33 mouse cellular contexts compared by ENCODE assay signal in genomic region chr1:94804877-94805276, GRCm38 (mm10).
DNase-seq lines count a peak whose midpoint lies in the region; ATAC-seq and TF ChIP-seq lines count a peak whose summit lies in the region.
"Had no signal": no experiment of that assay in that cellular context is flagged by ENCODE, and none has a peak within 500 bp of the region (broad histone marks: within the 10 kb centered on the region; RNA-seq: fewer than 3 reads in every experiment).

No protein-coding gene starts in this region.

- no peaks in the 10 kb centered on the region for H3K36me3 ChIP-seq in lung, embryonic 15.5 days
- H3K36me3 ChIP-seq in CH12.LX (replicated peaks in 1 of 2; ENCODE audit: control insufficient read depth in 1 of 2, insufficient read depth in 1 of 2, low read length in 1 of 2), result no peaks in the 10 kb centered on the region
- H3K36me3 ChIP-seq in intestine, embryonic 15.5 days, result no peaks in the 10 kb centered on the region
- no peaks in the 10 kb centered on the region for H3K36me3 ChIP-seq in stomach, embryonic 16.5 days (ENCODE audit: control insufficient read depth, insufficient read depth, low read length)
- H3K36me3 ChIP-seq in forebrain, embryonic 13.5 days (ENCODE audit: poor library complexity, severe bottlenecking), result no peaks in the 10 kb centered on the region
- H3K36me3 ChIP-seq: embryonic facial prominence, embryonic 10.5 days; embryonic facial prominence, embryonic 15.5 days; heart, embryonic 10.5 days; heart, embryonic 15.5 days; kidney, embryonic 15.5 days; limb, embryonic 13.5 days; liver, embryonic 13.5 days; midbrain, embryonic 13.5 days; neural tube, embryonic 13.5 days had no signal

- intact Hi-C loops in left cerebral cortex, postnatal 25 days (cut with DNase I), result no loop called here

- H3K9me3 ChIP-seq in lung, embryonic 15.5 days, result no peaks in the 10 kb centered on the region
- no peaks in the 10 kb centered on the region for H3K9me3 ChIP-seq in CH12.LX (replicated peaks; ENCODE audit: low read length)
- no peaks in the 10 kb centered on the region for H3K9me3 ChIP-seq in intestine, embryonic 15.5 days
- no peaks in the 10 kb centered on the region for H3K9me3 ChIP-seq in stomach, embryonic 16.5 days (replicated peaks; ENCODE audit: control insufficient read depth, low read length)
- H3K9me3 ChIP-seq in forebrain, embryonic 13.5 days (replicated peaks), result no peaks in the 10 kb centered on the region
- H3K9me3 ChIP-seq: embryonic facial prominence, embryonic 10.5 days; embryonic facial prominence, embryonic 15.5 days; heart, embryonic 10.5 days; heart, embryonic 15.5 days; kidney, embryonic 15.5 days; limb, embryonic 13.5 days; liver, embryonic 13.5 days; megakaryocyte, embryonic 14.5 days; midbrain, embryonic 13.5 days; neural tube, embryonic 13.5 days had no signal

- H3K79me2 ChIP-seq in CH12.LX (replicated peaks; ENCODE audit: control insufficient read depth, extremely low read depth, insufficient read depth, poor library complexity, severe bottlenecking), result no peaks in the 10 kb centered on the region

- no peak overlapping the region for H3K9ac ChIP-seq in lung, embryonic 15.5 days
- no peak overlapping the region for H3K9ac ChIP-seq in CH12.LX (ENCODE audit: insufficient read depth, low read depth)
- H3K9ac ChIP-seq in intestine, embryonic 15.5 days, result no peak overlapping the region
- H3K9ac ChIP-seq in stomach, embryonic 16.5 days (ENCODE audit: low read length), result no peak overlapping the region
- no peak overlapping the region for H3K9ac ChIP-seq in forebrain, embryonic 13.5 days
- H3K9ac ChIP-seq: embryonic facial prominence, embryonic 15.5 days; heart, embryonic 15.5 days; kidney, embryonic 15.5 days; limb, embryonic 13.5 days; liver, embryonic 13.5 days; midbrain, embryonic 13.5 days; neural tube, embryonic 13.5 days had no signal

- no peak overlapping the region for H3K4me3 ChIP-seq in lung, embryonic 15.5 days
- H3K4me3 ChIP-seq in CH12.LX (replicated peaks in 1 of 3; ENCODE audit: low read depth in 2 of 3, low read length in 2 of 3, poor library complexity in 1 of 3), result no peak overlapping the region
- no peak overlapping the region for H3K4me3 ChIP-seq in intestine, embryonic 15.5 days (replicated peaks)
- H3K4me3 ChIP-seq in stomach, embryonic 16.5 days (replicated peaks; ENCODE audit: low read length), result no peak overlapping the region
- no peak overlapping the region for H3K4me3 ChIP-seq in forebrain, embryonic 13.5 days
- H3K4me3 ChIP-seq: embryonic facial prominence, embryonic 10.5 days; embryonic facial prominence, embryonic 15.5 days; heart, embryonic 10.5 days; heart, embryonic 15.5 days; kidney, embryonic 15.5 days; layer of hippocampus, adult 2 months; left cerebral cortex, adult 2 months; limb, embryonic 13.5 days; liver, embryonic 13.5 days; megakaryocyte, embryonic 14.5 days; midbrain, embryonic 13.5 days; neural tube, embryonic 13.5 days had no signal

- no peaks in the 10 kb centered on the region for H3K4me1 ChIP-seq in lung, embryonic 15.5 days
- no peaks in the 10 kb centered on the region for H3K4me1 ChIP-seq in CH12.LX (ENCODE audit: control insufficient read depth in 1 of 2, insufficient read depth in 2 of 2)
- H3K4me1 ChIP-seq in intestine, embryonic 15.5 days (replicated peaks), result no peaks in the 10 kb centered on the region
- H3K4me1 ChIP-seq in stomach, embryonic 16.5 days (ENCODE audit: control insufficient read depth, insufficient read depth, low read length), result no peaks in the 10 kb centered on the region
- no peaks in the 10 kb centered on the region for H3K4me1 ChIP-seq in forebrain, embryonic 13.5 days
- H3K4me1 ChIP-seq: embryonic facial prominence, embryonic 10.5 days; embryonic facial prominence, embryonic 15.5 days; heart, embryonic 10.5 days; heart, embryonic 15.5 days; kidney, embryonic 15.5 days; limb, embryonic 13.5 days; liver, embryonic 13.5 days; megakaryocyte, embryonic 14.5 days; midbrain, embryonic 13.5 days; neural tube, embryonic 13.5 days had no signal

- no peak for TF ChIP-seq POLR2A in CH12.LX (IDR thresholded peaks at IDR 0.05; ENCODE audit: low read depth, low read length)

- H3K27me3 ChIP-seq in lung, embryonic 15.5 days, result no peaks in the 10 kb centered on the region
- H3K27me3 ChIP-seq in CH12.LX (replicated peaks), result no peaks in the 10 kb centered on the region
- H3K27me3 ChIP-seq in intestine, embryonic 15.5 days (replicated peaks), result no peaks in the 10 kb centered on the region
- H3K27me3 ChIP-seq in stomach, embryonic 16.5 days (ENCODE audit: control insufficient read depth, insufficient read depth, low read length), result no peaks in the 10 kb centered on the region
- H3K27me3 ChIP-seq in forebrain, embryonic 13.5 days, result no peaks in the 10 kb centered on the region
- H3K27me3 ChIP-seq: embryonic facial prominence, embryonic 15.5 days; heart, embryonic 15.5 days; kidney, embryonic 15.5 days; limb, embryonic 13.5 days; liver, embryonic 13.5 days; megakaryocyte, embryonic 14.5 days; midbrain, embryonic 13.5 days; neural tube, embryonic 13.5 days had no signal

- DNase-seq in lung, postnatal 14 days, result no peak
- DNase-seq in CH12.LX (ENCODE audit: extremely low read depth), result no peak
- no peak for DNase-seq in left cerebral cortex, postnatal 25 days (ENCODE audit: low spot score in 2 of 2)
- DNase-seq: adrenal gland, adult 2 months; adrenal gland, postnatal 36 days; cerebellum, adult 18-20 months; cerebellum, postnatal 10 days; gastrocnemius, postnatal 25 days; heart, adult 11 months; kidney, adult 18-20 months; kidney, postnatal 25 days; liver, embryonic 13.5 days; thymus, adult 18-20 months; thymus, postnatal 25 days had no signal

- no peak for TF ChIP-seq EP300 in CH12.LX (IDR thresholded peaks at IDR 0.05; ENCODE audit: low read length)

- dilution Hi-C loops in CH12.LX (cut with MboI; ENCODE audit: extremely low pct_ligation_motif_present, extremely low pct_unique_long_range_greater_than_20kb, low sequenced_read_pairs), result no loop called here

- TF ChIP-seq RAD21 in CH12.LX (IDR thresholded peaks at IDR 0.05; ENCODE audit: low read depth, low read length), result no peak

- ATAC-seq in lung, embryonic 15.5 days (ENCODE audit: borderline replicate concordance, extremely low read depth, low FRiP score, low TSS enrichment), result peak; percentile 83; the same call in 1 of the 2 replicates
- ATAC-seq in intestine, embryonic 15.5 days, result peak; percentile 82
- peak; percentile 56; the same call in 1 of the 2 replicates for ATAC-seq in stomach, embryonic 16.5 days (ENCODE audit: insufficient read depth, low FRiP score)
- ATAC-seq in forebrain, embryonic 13.5 days, result no peak
- ATAC-seq: activated CD4-positive, CD25-positive, alpha-beta regulatory T cell, adult 4 months; CD4-positive, CD25-positive, alpha-beta regulatory T cell, adult 4 months; forebrain, embryonic 14.5 days; hindbrain, embryonic 16.5 days; midbrain, embryonic 13.5 days had no signal

- in situ Hi-C loops in CH12.LX (cut with MboI; ENCODE audit: low pct_ligation_motif_present, low pct_unique_long_range_greater_than_20kb, low sequenced_read_pairs), result no loop called here

- WGBS in lung, embryonic 15.5 days, result 16% methylated on average over 1 of the region's 1 CpGs
- WGBS in intestine, embryonic 15.5 days, result 44% methylated on average over 1 of the region's 1 CpGs
- 41% methylated on average over 1 of the region's 1 CpGs for WGBS in stomach, embryonic 16.5 days
- 80% methylated on average over 1 of the region's 1 CpGs for WGBS in forebrain, embryonic 13.5 days

- no peak for TF ChIP-seq CTCF in CH12.LX (conservative IDR thresholded peaks at IDR 0.05 in 1 of 2, IDR thresholded peaks at IDR 0.05 in 1 of 2; ENCODE audit: low read depth in 2 of 2, low read length in 2 of 2)

- no peak overlapping the region for H3K4me2 ChIP-seq in lung, embryonic 15.5 days
- H3K4me2 ChIP-seq in CH12.LX (ENCODE audit: insufficient read depth, low read depth, poor library complexity, severe bottlenecking), result no peak overlapping the region
- no peak overlapping the region for H3K4me2 ChIP-seq in intestine, embryonic 15.5 days (replicated peaks)
- H3K4me2 ChIP-seq in stomach, embryonic 16.5 days (ENCODE audit: low read depth, low read length), result no peak overlapping the region
- no peak overlapping the region for H3K4me2 ChIP-seq in forebrain, embryonic 13.5 days
- H3K4me2 ChIP-seq: embryonic facial prominence, embryonic 15.5 days; heart, embryonic 15.5 days; kidney, embryonic 15.5 days; limb, embryonic 13.5 days; liver, embryonic 13.5 days; midbrain, embryonic 13.5 days; neural tube, embryonic 13.5 days had no signal

- no peak overlapping the region for H3K27ac ChIP-seq in lung, embryonic 15.5 days
- no peak overlapping the region for H3K27ac ChIP-seq in CH12.LX (ENCODE audit: insufficient read depth, low read depth)
- H3K27ac ChIP-seq in intestine, embryonic 15.5 days, result no peak overlapping the region
- H3K27ac ChIP-seq in stomach, embryonic 16.5 days (ENCODE audit: low read length), result no peak overlapping the region
- no peak overlapping the region for H3K27ac ChIP-seq in forebrain, embryonic 13.5 days
- H3K27ac ChIP-seq: embryonic facial prominence, embryonic 10.5 days; embryonic facial prominence, embryonic 15.5 days; heart, embryonic 10.5 days; heart, embryonic 15.5 days; kidney, embryonic 15.5 days; layer of hippocampus, adult 2 months; left cerebral cortex, adult 2 months; limb, embryonic 13.5 days; liver, embryonic 13.5 days; midbrain, embryonic 13.5 days; neural tube, embryonic 13.5 days had no signal

TF ChIP-seq in CH12.LX, 34 proteins besides CTCF, POLR2A, EP300 and RAD21:
- TF ChIP-seq MAFK (IDR thresholded peaks at IDR 0.05; ENCODE audit: insufficient replicate concordance, low read length), result 0 out of 2 replicates have a peak, but pooled peaks have one; percentile 36
- TF ChIP-seq MXI1 (IDR thresholded peaks at IDR 0.05; ENCODE audit: low read depth, low read length), result no peak
